Mouse (Mus musculus) kidney, embryonic 15.5 days (tissue): Measurements from ENCODE around the gene Ddi2. TPM values are rescaled to one million over a fixed set of nuclear protein-coding genes. Genes with fewer than 3 reads are reported as not detected.
"Not testable (repeated sequence)": the region's sequence is repeated elsewhere in the genome, so short reads cannot be mapped to it uniquely, and the experiment has no call there.

ENCODE experiments used
- ATAC-seq: fragments of 200-750 bp; cut with Nextera tagmentation; replicated peaks from 2 replicates; pipeline ENCODE4 v1.8.0; 2017; ENCODE audit warnings: moderate TSS enrichment; ENCODE audit not compliant: low FRiP score
- H3K27ac ChIP-seq: fragments of 300-500 bp; sonication (generic); 2 replicates; pipeline ENCODE4 v1.5.1; 2015; ENCODE audit warnings: mild to moderate bottlenecking, inconsistent platforms
- H3K27me3 ChIP-seq: fragments of 300-500 bp; sonication (generic); 2 replicates; pipeline ENCODE4 v1.6.1; 2015; ENCODE audit warnings: inconsistent platforms
- H3K36me3 ChIP-seq: fragments of 300-500 bp; sonication (generic); 2 replicates; pipeline ENCODE4 v1.6.1; 2015; ENCODE audit warnings: inconsistent platforms
- H3K4me1 ChIP-seq: fragments of 300-500 bp; sonication (generic); 2 replicates; pipeline ENCODE4 v1.6.1; 2015; ENCODE audit warnings: inconsistent platforms
- H3K4me2 ChIP-seq: fragments of 300-500 bp; sonication (generic); 2 replicates; pipeline ENCODE4 v1.6.1; 2015; ENCODE audit warnings: moderate library complexity, mild to moderate bottlenecking, inconsistent platforms
- H3K4me3 ChIP-seq: fragments of 300-500 bp; sonication (generic); replicated peaks from 2 replicates; pipeline ENCODE4 v1.5.1; 2015; ENCODE audit warnings: mild to moderate bottlenecking, inconsistent platforms
- H3K9ac ChIP-seq: fragments of 300-500 bp; sonication (generic); 2 replicates; pipeline ENCODE4 v1.6.1; 2015; ENCODE audit warnings: mild to moderate bottlenecking, inconsistent platforms
- H3K9me3 ChIP-seq: fragments of 300-500 bp; sonication (generic); replicated peaks from 2 replicates; pipeline ENCODE4 v1.6.1; 2016; ENCODE audit warnings: inconsistent platforms
- WGBS: fragments of 180-500 bp; shearing (Covaris S2); methylation state at CpG from one replicate; pipeline ENCODE4 v1.1.7; 2015; ENCODE audit warnings: mixed read lengths; 5-methylcytosine and 5-hydroxymethylcytosine counted together
- polyA plus RNA-seq: library from polyadenylated mRNA; unstranded; fragments of >200 nt; fragmentation: Nextera tagmentation; extraction: Ambion mirVana; gene quantifications from 2 replicates; pipeline ENCODE4 v1.2.1, GENCODE M21; 2015

Ddi2 gene
- 20.3 and 21.8 TPM in 2 replicates for polyA plus RNA-seq

DNA sequence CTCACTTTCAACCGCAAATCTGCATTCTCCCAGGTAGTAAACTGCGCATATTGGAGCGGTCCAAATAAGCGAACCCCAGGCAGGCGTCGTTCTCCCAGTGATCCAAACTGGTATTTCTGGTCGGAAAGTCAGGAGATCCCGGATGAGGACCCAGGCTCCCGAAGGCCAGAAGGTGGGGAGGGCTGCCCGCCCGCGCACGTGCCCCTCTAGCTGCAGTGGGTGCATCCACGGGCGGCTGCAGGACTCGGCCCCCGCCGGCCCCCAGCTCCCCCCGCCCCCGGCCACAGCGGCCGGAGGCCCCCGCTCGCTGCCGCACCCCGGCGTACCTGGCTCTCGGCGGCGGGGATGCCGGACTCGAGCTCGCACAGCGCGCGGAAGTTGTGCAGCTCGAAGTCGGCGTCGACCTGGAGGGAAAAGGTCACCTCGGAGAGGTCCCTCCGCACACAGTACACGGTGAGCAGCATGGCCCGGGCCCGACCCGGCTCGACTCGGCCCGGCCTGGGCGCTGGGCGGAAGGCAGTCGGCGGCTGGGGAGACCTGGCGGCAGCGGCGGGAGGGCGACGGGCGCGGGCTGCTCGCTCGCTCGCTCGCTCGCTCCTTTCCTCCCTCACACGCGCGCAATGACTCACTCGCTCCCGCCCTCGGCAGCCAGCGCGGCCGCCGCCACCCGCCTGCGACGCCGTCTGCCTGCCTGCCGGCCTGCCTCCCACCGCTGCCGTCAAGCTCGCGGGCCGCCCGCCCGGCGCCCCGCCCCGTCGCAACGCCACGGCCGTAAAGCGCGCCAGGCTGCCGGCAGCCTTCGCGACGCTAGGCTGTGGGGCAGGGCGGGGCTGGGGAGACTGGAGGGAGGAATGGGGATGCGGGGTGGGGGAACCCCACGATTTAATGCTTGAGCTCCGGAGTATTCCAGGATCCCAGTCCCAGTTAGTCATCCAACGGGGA is at the start of gene Ddi2:
Ddi2 (minus strand) TSS at position 689 of the 942 bp plus-strand sequence.
- peak; percentile 86 for ATAC-seq
- WGBS = under 1% methylated on average over 80 of the region's 105 CpGs

DNA sequence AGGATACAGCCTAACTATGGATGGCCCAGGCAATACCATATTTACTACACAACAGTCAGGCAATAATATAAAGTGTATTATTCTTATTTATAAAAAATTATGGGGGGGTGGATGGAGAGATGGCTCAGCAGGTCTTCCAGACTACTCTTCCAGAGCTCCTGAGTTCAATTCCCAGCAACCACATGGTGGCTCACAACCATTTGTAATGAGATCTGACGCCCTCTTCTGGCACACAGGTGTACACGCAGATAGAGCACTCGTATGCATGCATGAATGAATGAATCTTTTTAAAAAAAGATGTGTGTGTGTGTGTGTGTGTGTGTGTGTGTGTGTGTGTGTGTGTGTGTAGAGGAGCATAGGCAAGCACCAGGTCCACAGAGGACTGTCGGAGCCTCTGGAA is 49.8 kb upstream of the Ddi2 start:
- not testable (repeated sequence) for H3K4me2 ChIP-seq

More for the DNA sequence above, at the start of gene Ddi2:
- Histone ChIP-seq H3K36me3 (peaks cover 9% of the 10 kb centered on the region; the same call in 1 of the 2 replicates), H3K4me2 (peak within 1 kb of the TSS; percentile 80), H3K9ac (peak within 1 kb of the TSS; percentile 96), H3K4me3 (peak within 1 kb of the TSS; percentile 96), H3K4me1 (peaks cover 40% of the 10 kb centered on the region), H3K27me3 (no peaks in the 10 kb centered on the region), H3K27ac (peak within 1 kb of the TSS; percentile 98), H3K9me3 (no peaks in the 10 kb centered on the region)

DNA sequence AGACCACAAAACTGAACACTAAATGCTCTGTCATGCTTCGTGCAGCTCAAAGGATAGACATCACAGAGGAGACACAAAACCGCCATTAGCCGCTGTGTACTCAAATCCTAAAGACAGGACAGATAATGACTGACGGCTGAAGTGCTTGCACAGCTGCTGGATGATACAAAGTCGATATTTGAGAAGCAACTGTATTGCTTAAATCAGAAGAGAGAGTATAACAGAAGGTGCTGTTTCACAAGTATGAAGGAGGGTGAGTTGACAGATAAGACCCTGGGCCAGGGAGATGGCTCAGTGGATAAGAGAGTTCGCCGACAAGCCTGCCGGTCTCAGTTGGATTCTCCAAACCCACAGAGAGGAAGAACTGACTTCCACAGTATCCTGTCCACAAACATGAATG is 48.6 kb upstream of the Ddi2 start:
- no peaks in the 10 kb centered on the region for H3K9me3 ChIP-seq
- H3K4me3 ChIP-seq = no peak overlapping the region
- no peak for ATAC-seq
- H3K4me2 ChIP-seq = no peak overlapping the region
- peaks cover 14% of the 10 kb centered on the region for H3K4me1 ChIP-seq
- no peak overlapping the region for H3K9ac ChIP-seq
- 88% methylated on average over 8 of the region's 8 CpGs for WGBS
- no peaks in the 10 kb centered on the region for H3K27me3 ChIP-seq
- peaks cover 100% of the 10 kb centered on the region for H3K36me3 ChIP-seq
- H3K27ac ChIP-seq = no peak overlapping the region

More for the DNA sequence above, 49.8 kb upstream of the Ddi2 start:
- WGBS = 94% methylated on average over 4 of the region's 4 CpGs
- not testable (repeated sequence) for H3K27me3 ChIP-seq, H3K9me3 ChIP-seq, H3K27ac ChIP-seq, H3K9ac ChIP-seq, H3K4me1 ChIP-seq, ATAC-seq, H3K4me3 ChIP-seq
- H3K36me3 ChIP-seq = peaks cover 96% of the 10 kb centered on the region

DNA sequence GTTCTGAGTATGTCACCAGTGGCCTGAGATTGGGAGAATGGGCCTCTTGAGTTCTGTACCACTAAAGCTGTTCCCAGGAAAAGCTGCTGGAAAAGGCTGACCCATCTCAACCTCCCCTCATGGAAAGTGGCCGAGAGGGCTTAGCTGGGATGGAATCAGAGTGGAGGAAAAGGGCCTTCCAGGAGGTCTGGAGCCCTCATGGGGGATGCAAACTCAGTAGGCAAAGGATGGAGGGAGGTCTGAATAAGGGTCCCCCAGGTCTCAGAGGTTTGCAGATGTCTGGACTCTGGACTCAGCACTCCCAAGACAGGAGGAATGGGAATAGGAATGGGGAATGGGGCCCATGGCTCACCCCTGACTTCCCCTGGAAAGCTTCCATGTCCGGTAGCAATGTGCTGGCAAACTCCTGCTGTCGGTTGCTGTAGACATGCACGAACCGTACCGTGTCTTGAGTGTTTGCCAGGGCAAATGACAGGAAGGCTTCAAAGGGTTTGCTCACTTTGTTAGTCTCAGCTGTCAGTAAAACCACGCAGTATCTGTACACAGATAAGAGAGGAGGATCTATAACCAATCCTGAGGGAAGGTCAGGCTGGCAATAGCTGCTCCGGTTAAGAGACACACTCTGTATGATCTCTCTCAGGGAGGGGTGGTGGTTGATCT is 46.4 kb upstream of the Ddi2 start:
- no peak for ATAC-seq

DNA sequence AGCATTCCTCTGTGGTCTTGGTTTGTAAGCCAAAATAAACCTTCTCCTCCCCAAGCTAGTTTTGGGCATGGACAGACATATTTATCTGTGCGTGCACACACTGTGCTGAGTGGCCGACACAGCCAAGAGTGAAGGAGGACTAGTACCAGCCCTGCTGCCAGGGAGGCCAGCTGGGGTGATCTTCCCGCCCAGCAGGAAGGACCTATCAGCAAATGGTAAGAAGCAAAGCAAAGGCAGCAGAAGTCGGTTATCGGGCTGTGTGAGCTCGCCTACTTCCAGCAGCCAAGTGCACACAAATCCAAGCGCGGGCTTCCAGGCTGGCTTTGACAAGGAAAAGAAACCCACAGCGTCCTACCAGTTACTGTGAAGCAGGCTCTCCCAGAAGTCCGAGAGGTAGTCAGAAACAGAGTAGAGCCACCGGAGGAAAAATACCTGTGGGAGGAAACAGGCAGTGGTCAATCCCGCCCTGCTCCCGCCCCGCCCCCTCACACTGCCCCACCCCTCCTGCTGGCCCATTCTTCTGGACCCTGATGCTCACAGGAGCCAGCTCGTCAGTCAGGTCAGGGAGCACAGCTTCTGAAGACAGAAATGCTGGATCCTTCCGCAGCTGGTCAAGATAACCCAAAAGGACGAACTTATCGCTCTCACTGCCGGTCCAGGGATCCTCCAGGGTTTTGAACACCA is 44.3 kb upstream of the Ddi2 start:
- H3K27me3 ChIP-seq = no peaks in the 10 kb centered on the region
- no peak overlapping the region for H3K9ac ChIP-seq
- H3K9me3 ChIP-seq = no peaks in the 10 kb centered on the region
- H3K36me3 ChIP-seq = peaks cover 97% of the 10 kb centered on the region
- 69% methylated on average over 19 of the region's 19 CpGs for WGBS
- no peak overlapping the region for H3K4me3 ChIP-seq
- H3K27ac ChIP-seq = peak overlapping the region; percentile 84
- peak overlapping the region; percentile 10; the same call in 1 of the 2 replicates for H3K4me2 ChIP-seq
- peak; percentile 63; the same call in 1 of the 2 replicates for ATAC-seq
- peaks cover 22% of the 10 kb centered on the region for H3K4me1 ChIP-seq

More for the DNA sequence above, 46.4 kb upstream of the Ddi2 start:
- Histone ChIP-seq H3K9ac (no peak overlapping the region), H3K27ac (no peak overlapping the region), H3K9me3 (no peaks in the 10 kb centered on the region), H3K4me3 (no peak overlapping the region), H3K27me3 (no peaks in the 10 kb centered on the region), H3K36me3 (peaks cover 97% of the 10 kb centered on the region), H3K4me1 (peaks cover 22% of the 10 kb centered on the region), H3K4me2 (no peak overlapping the region)
- WGBS = 89% methylated on average over 8 of the region's 8 CpGs

DNA sequence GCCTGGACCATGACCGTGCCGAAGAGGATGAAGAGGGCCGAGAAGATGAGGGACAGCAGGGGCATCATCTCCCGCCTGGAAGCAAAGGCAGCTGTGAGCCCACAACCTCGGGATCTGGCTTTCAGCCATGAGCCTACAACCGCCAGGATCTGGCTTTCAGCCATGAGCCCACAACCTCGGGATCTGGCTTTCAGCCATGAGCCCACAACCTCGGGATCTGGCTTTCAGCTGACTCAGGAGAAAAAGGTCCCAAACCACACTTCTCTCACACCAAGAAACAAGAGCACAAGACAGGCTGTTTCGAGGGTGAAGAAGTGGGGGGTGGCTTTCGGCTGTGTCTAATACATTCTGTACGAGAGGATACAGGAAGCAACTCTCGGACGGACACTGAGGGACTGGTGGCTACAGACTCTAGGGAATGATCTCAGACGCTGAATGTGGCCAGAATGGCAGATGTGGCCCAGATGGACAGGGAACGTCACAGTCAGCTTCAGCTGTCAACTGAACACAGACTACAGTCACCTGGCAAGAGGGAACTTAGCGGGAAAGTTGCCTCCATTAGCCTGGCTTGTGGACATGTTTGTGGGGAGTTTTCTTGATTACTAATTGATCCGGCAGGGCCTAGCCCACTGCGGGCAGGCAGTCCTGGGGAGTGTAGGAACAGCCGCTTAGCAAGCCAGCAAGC is 43.6 kb upstream of the Ddi2 start:
- Histone ChIP-seq H3K27me3 (no peaks in the 10 kb centered on the region), H3K27ac (peak overlapping the region; percentile 84), H3K9me3 (no peaks in the 10 kb centered on the region), H3K36me3 (peaks cover 95% of the 10 kb centered on the region), H3K9ac (no peak overlapping the region), H3K4me2 (0 out of 2 replicates have a peak overlapping the region, but pooled peaks have one; percentile 10), H3K4me3 (no peak overlapping the region), H3K4me1 (peaks cover 22% of the 10 kb centered on the region)
- 61% methylated on average over 19 of the region's 19 CpGs for WGBS
- ATAC-seq = no peak

DNA sequence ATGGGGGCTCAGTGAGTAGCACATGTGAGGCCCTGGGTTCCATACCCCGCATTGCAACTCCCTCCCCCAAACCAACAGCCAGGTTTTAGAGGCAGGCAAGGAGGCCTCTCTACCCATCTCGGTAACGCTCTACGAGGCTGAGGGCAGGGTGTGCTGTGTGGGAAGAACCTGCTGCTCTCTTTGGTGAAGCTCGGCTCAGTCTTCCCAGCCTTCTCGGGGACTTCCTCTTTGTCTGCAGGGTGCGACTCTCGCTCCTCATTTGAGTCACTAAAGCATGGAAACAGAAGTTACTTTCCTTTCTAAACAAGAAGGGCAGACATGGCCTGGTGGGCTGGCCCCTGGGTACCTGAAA is 43.1 kb upstream of the Ddi2 start:
- H3K27me3 ChIP-seq = no peaks in the 10 kb centered on the region
- no peak overlapping the region for H3K9ac ChIP-seq
- H3K4me3 ChIP-seq = no peak overlapping the region
- peak overlapping the region; percentile 84 for H3K27ac ChIP-seq
- no peaks in the 10 kb centered on the region for H3K9me3 ChIP-seq
- peaks cover 22% of the 10 kb centered on the region for H3K4me1 ChIP-seq
- peaks cover 95% of the 10 kb centered on the region for H3K36me3 ChIP-seq
- no peak for ATAC-seq
- 0 out of 2 replicates have a peak overlapping the region, but pooled peaks have one; percentile 10 for H3K4me2 ChIP-seq
- 80% methylated on average over 8 of the region's 8 CpGs for WGBS

DNA sequence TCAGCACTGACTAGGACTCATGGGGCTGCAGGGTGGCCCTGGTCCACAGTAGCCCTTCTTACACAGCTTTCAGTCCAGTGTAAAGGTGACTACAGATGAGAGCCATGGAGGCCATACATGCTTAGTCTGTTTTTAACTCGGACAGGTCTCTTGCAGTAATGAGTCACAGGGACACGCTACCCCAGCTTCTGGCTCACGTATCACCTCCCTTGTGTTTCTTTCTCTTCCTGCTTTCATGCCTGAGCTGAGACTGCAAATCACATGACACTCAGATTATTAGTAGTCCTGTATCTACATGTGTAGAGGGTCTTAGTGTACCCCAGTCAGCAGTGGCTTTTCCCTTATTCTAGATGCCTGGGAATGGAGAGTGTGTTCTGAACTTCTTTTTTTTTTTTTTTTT is 41.8 kb upstream of the Ddi2 start:
- no peak overlapping the region for H3K9ac ChIP-seq
- H3K36me3 ChIP-seq = peaks cover 87% of the 10 kb centered on the region
- H3K4me1 ChIP-seq = peaks cover 22% of the 10 kb centered on the region
- H3K9me3 ChIP-seq = no peaks in the 10 kb centered on the region
- no peak overlapping the region for H3K27ac ChIP-seq
- WGBS = 95% methylated on average over 3 of the region's 3 CpGs
- H3K4me2 ChIP-seq = no peak overlapping the region
- no peaks in the 10 kb centered on the region for H3K27me3 ChIP-seq
- H3K4me3 ChIP-seq = no peak overlapping the region
- ATAC-seq = no peak

DNA sequence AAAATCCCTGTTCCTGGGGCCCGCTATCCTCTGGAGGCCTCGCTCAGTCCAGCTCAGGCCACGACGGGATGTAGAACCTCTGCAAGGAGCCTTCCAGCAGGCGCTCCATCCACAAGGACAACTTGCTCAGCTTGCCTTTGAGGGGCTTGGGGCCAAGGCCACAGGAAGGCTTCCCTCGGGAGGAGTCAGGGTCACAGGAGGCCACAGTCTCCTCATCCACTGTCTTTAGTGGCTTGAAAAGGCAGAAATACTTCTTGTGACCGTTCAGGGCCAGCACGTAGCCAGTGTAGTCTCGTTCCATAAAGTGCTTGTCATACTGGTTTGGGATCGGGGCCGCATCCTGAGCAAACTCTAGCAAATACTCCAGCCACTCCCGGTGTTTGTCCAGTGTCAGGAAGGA is 40.3 kb upstream of the Ddi2 start:
- Histone ChIP-seq H3K36me3 (peaks cover 72% of the 10 kb centered on the region), H3K27ac (no peak overlapping the region), H3K4me3 (no peak overlapping the region), H3K4me1 (peaks cover 22% of the 10 kb centered on the region), H3K9ac (no peak overlapping the region), H3K27me3 (no peaks in the 10 kb centered on the region), H3K4me2 (no peak overlapping the region), H3K9me3 (no peaks in the 10 kb centered on the region)
- 90% methylated on average over 12 of the region's 12 CpGs for WGBS
- no peak for ATAC-seq

DNA sequence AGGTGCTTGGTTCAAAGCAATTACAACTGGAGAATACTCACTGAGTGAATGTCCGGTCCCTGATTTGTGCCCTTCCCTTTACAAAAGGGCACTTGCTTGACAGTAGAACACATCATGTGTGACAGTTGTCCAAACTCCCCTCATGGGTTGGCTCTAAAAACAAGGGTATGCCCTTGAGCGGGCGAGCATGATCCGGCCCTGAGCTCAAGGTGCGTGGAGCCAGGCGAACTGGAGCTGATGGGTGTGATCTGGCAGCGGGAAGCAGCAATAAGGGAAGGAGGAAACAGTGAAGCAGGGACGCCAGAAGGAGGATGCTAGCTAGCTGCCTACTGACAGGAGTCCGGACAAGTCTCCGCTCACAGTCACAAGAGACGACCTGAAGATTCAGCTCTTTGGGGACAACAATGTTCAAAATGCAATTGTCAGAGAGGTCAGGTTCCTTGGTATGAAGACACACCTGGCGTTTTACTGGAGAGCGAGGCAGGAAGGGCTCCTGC is 38.9 kb upstream of the Ddi2 start:
- no peak for ATAC-seq
- H3K4me2 ChIP-seq = no peak overlapping the region
- no peaks in the 10 kb centered on the region for H3K27me3 ChIP-seq
- H3K4me1 ChIP-seq = peaks cover 11% of the 10 kb centered on the region
- H3K9me3 ChIP-seq = no peaks in the 10 kb centered on the region
- H3K9ac ChIP-seq = no peak overlapping the region
- no peak overlapping the region for H3K27ac ChIP-seq
- H3K36me3 ChIP-seq = peaks cover 59% of the 10 kb centered on the region
- 92% methylated on average over 13 of the region's 13 CpGs for WGBS
- H3K4me3 ChIP-seq = no peak overlapping the region

DNA sequence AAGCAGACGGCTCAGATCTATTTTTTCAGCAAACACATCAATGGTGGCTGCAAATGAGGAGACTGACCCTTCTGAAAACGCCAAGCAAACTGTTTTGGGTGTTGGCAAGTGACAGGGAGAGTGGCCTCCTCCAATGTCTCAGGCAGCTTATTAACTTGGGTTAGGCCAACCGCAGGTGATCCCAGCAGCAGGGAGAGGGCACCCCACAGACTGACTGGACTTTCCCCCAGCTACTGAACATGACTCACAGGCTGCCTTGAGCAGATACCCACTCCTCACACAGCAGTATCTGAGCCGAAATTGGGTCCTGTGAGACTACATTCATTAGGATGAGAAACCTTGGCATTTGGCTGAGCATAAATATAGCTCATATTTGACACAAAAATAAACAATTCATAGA is 37.7 kb upstream of the Ddi2 start:
- H3K9me3 ChIP-seq = no peaks in the 10 kb centered on the region
- no peak overlapping the region for H3K4me3 ChIP-seq
- no peak for ATAC-seq
- H3K4me1 ChIP-seq = no peaks in the 10 kb centered on the region
- H3K27ac ChIP-seq = no peak overlapping the region
- no peak overlapping the region for H3K9ac ChIP-seq
- H3K4me2 ChIP-seq = no peak overlapping the region
- H3K36me3 ChIP-seq = peaks cover 46% of the 10 kb centered on the region
- 78% methylated on average over 4 of the region's 4 CpGs for WGBS
- no peaks in the 10 kb centered on the region for H3K27me3 ChIP-seq
